Mouse (Mus musculus): ENCODE data around the gene Lcn6. TPM values are rescaled to one million over a fixed set of nuclear protein-coding genes. Genes with fewer than 3 reads are reported as not detected.

Gene Lcn6
- polyA plus RNA-seq, 1 experiment from 2014 or later = not detected

DNA sequence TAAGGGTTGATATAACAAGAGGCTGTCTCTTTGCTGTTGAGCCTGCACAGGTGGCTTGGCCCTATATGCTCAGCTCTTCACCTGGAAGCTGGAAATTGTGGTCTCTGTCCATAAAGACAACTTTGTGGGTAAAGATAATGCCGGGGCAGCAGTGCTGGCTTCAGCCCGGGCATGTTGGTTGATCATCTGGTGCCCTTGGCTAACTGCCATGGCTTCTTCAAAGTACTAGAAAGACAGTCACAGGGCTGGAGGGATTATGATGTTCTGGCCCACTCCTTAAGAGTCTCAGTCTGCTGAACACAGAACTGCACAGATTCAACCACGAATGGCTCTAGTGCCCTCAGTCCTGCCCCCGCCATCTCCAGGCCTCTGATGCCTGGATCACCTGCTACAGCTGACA is 19.3 kb upstream of the Lcn6 start:
- Histone ChIP-seq H3K4me1 (ENCODE audit: control insufficient read depth, insufficient read depth, low read length) (no peaks in the 10 kb centered on the region), H3K27me3 (ENCODE audit: control insufficient read depth, insufficient read depth, low read length) (0 out of 2 replicates have a peak, but pooled peaks cover 3% of the 10 kb centered on the region), H3K4me3 (ENCODE audit: low read length) (no peak overlapping the region), H3K36me3 (ENCODE audit: control insufficient read depth, insufficient read depth) (no peaks in the 10 kb centered on the region), H3K4me2 (ENCODE audit: low read depth, low read length) (no peak overlapping the region), H3K9ac (ENCODE audit: low read length) (no peak overlapping the region), H3K9me3 (replicated peaks; ENCODE audit: control insufficient read depth, low read length) (no peaks in the 10 kb centered on the region), H3K27ac (ENCODE audit: low read length) (no peak overlapping the region)
- WGBS = 71% methylated on average over 4 of the region's 4 CpGs
- no peak for ATAC-seq (replicated peaks; ENCODE audit: extremely low read depth, insufficient read depth, low FRiP score)

DNA sequence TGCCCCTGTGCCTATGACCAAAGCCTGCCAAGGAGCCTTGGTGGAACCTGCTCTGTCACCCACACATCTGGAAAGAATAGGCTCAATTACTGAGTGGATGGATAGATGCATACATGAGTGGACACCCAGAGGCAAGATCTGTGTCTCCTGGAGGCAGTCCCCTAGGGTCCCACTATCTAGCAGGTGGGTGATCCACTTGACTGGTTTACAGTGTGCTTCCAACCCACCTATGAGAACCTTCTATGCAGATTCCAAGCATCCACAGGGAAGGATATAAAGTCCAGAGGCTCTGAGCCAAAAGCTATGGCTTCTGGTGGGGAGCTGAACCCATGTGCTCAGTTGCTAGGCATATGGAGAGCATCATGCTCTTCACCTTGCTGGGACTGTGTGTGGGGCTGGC is 18.9 kb upstream of the Lcn6 start, which contains the start of gene Lcn5:
Gene Lcn5 (plus strand): TSS at position 301 of the 400 bp plus-strand sequence.
- Histone ChIP-seq H3K4me2 (ENCODE audit: low read depth, low read length) (no peak within 1 kb of the TSS), H3K4me1 (ENCODE audit: control insufficient read depth, insufficient read depth, low read length) (no peaks in the 10 kb centered on the region), H3K27me3 (ENCODE audit: control insufficient read depth, insufficient read depth, low read length) (0 out of 2 replicates have a peak, but pooled peaks cover 3% of the 10 kb centered on the region), H3K4me3 (ENCODE audit: low read length) (no peak within 1 kb of the TSS), H3K27ac (ENCODE audit: low read length) (no peak within 1 kb of the TSS), H3K9me3 (replicated peaks; ENCODE audit: control insufficient read depth, low read length) (no peaks in the 10 kb centered on the region), H3K36me3 (ENCODE audit: control insufficient read depth, insufficient read depth) (no peaks in the 10 kb centered on the region), H3K9ac (ENCODE audit: low read length) (no peak within 1 kb of the TSS)
- no peak for ATAC-seq (replicated peaks; ENCODE audit: extremely low read depth, insufficient read depth, low FRiP score)

DNA sequence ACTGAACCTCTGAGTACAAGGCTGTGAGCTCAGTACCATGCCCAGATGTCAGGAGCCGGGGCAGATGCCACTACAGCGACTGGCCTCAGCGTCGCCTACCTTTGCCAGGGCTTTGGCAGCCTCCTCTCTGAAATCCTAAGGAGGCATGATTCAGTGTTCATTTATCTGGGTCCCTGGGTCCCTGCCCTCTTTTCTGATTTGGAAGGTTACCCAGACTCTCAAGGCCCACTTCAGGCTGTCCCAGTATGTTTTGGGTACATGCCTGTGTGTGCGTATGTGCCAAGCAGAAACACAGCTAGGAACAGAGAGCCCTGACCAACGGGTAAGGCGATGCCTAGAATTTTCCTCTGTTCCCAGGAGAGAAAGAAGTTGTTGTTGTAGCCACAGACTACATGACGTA is 16.3 kb upstream of the Lcn6 start:
- WGBS = 78% methylated on average over 8 of the region's 8 CpGs
- Histone ChIP-seq H3K9me3 (replicated peaks; ENCODE audit: control insufficient read depth, low read length) (no peaks in the 10 kb centered on the region), H3K27me3 (ENCODE audit: control insufficient read depth, insufficient read depth, low read length) (0 out of 2 replicates have a peak, but pooled peaks cover 3% of the 10 kb centered on the region), H3K36me3 (ENCODE audit: control insufficient read depth, insufficient read depth) (no peaks in the 10 kb centered on the region), H3K4me2 (ENCODE audit: low read depth, low read length) (no peak overlapping the region), H3K9ac (ENCODE audit: low read length) (no peak overlapping the region), H3K27ac (ENCODE audit: low read length) (no peak overlapping the region), H3K4me3 (ENCODE audit: low read length) (no peak overlapping the region), H3K4me1 (ENCODE audit: control insufficient read depth, insufficient read depth, low read length) (no peaks in the 10 kb centered on the region)
- no peak; the same call in 1 of the 2 replicates for ATAC-seq (replicated peaks; ENCODE audit: extremely low read depth, insufficient read depth, low FRiP score)

DNA sequence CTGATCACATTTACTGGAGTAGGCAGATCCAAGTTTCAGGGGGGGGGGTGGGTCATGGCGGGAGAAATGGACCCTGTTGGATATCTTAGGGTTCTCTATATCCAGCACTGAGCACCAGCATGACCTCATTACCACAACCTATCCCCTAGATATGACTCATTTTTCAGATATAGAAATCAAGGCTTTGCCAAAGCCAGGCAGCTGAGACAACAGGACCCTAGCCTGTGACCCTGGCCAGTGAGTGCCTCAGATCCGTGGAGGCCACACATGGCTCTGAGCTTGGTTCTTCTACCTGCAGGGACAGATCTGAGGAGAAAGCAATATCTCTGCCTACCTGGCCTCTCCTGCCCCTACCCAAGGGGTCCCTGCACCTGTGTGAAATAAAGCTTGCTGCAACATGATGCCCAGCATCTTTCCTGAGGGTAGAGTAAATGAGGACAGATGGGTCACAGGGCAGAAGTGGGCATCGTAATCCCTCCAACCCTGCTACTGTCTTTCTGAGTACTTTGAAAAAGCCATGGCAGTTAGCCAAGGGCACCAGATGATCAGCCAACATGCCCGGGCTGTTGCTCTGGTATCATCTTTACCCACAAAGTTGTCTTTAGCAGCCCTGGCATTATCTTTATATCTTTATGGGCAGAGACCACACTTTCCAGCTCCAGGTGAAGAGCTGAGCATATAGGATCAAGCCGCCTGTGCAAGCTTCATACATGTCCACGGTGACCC is 15.2 kb upstream of the Lcn6 start:
- Histone ChIP-seq H3K4me2 (ENCODE audit: low read depth, low read length) (no peak overlapping the region), H3K4me3 (ENCODE audit: low read length) (no peak overlapping the region), H3K9ac (ENCODE audit: low read length) (no peak overlapping the region), H3K4me1 (ENCODE audit: control insufficient read depth, insufficient read depth, low read length) (no peaks in the 10 kb centered on the region), H3K36me3 (ENCODE audit: control insufficient read depth, insufficient read depth) (no peaks in the 10 kb centered on the region), H3K27ac (ENCODE audit: low read length) (no peak overlapping the region), H3K27me3 (ENCODE audit: control insufficient read depth, insufficient read depth, low read length) (no peaks in the 10 kb centered on the region), H3K9me3 (replicated peaks; ENCODE audit: control insufficient read depth, low read length) (no peaks in the 10 kb centered on the region)
- ATAC-seq (replicated peaks; ENCODE audit: extremely low read depth, insufficient read depth, low FRiP score) = no peak
- WGBS = 76% methylated on average over 6 of the region's 6 CpGs

DNA sequence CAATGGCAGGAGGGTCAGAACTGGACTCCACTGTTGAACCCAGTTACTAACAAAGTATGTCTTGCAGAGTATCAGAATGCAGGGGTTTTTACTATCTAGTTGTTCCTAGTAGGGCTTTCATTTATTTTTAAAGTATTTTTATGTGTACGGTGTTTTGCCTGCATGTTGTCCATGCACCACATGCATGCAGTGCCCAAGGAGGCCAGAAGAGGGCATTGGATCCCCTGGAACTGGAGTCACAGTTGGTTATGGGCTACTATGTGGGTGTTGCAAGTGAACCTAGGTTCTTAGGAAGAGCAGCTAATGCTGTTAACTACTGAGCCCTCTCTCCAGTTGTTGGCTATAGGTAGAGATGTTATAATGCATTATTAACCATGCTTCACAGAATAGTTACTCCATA is 13.1 kb upstream of the Lcn6 start:
- H3K27me3 ChIP-seq (ENCODE audit: control insufficient read depth, insufficient read depth, low read length) = no peaks in the 10 kb centered on the region
- no peaks in the 10 kb centered on the region for H3K9me3 ChIP-seq (replicated peaks; ENCODE audit: control insufficient read depth, low read length)
- H3K27ac ChIP-seq (ENCODE audit: low read length) = no peak overlapping the region
- H3K36me3 ChIP-seq (ENCODE audit: control insufficient read depth, insufficient read depth) = no peaks in the 10 kb centered on the region
- no peak for ATAC-seq (replicated peaks; ENCODE audit: extremely low read depth, insufficient read depth, low FRiP score)
- WGBS = 57% methylated on average over 1 of the region's 1 CpGs
- H3K4me1 ChIP-seq (ENCODE audit: control insufficient read depth, insufficient read depth, low read length) = no peaks in the 10 kb centered on the region
- H3K4me2 ChIP-seq (ENCODE audit: low read depth, low read length) = no peak overlapping the region
- H3K4me3 ChIP-seq (ENCODE audit: low read length) = no peak overlapping the region
- H3K9ac ChIP-seq (ENCODE audit: low read length) = no peak overlapping the region

DNA sequence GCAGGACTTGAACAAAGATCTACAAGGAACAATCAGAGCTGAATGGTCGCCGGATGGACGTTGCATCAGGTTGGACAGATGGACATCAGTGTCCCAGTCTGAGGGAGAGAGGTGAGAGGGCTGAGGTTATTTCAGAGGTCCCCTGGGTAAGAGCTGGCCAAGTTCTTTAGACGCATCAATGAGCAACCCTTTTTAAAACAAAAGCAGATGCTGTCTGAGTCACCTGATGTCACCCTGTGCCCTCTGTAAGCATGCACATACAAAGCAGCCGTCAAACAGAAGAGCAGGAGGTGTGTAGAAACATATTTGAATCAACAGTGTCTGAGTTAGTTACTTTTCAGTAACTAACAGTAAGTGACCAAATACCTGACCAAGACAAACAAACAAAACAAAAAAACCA is 12.5 kb upstream of the Lcn6 start:
- H3K27ac ChIP-seq (ENCODE audit: low read length) = no peak overlapping the region
- no peak for ATAC-seq (replicated peaks; ENCODE audit: extremely low read depth, insufficient read depth, low FRiP score)
- no peaks in the 10 kb centered on the region for H3K4me1 ChIP-seq (ENCODE audit: control insufficient read depth, insufficient read depth, low read length)
- no peak overlapping the region for H3K9ac ChIP-seq (ENCODE audit: low read length)
- H3K36me3 ChIP-seq (ENCODE audit: control insufficient read depth, insufficient read depth) = no peaks in the 10 kb centered on the region
- no peaks in the 10 kb centered on the region for H3K9me3 ChIP-seq (replicated peaks; ENCODE audit: control insufficient read depth, low read length)
- H3K4me2 ChIP-seq (ENCODE audit: low read depth, low read length) = no peak overlapping the region
- H3K27me3 ChIP-seq (ENCODE audit: control insufficient read depth, insufficient read depth, low read length) = no peaks in the 10 kb centered on the region
- H3K4me3 ChIP-seq (ENCODE audit: low read length) = no peak overlapping the region
- WGBS = 68% methylated on average over 5 of the region's 5 CpGs

DNA sequence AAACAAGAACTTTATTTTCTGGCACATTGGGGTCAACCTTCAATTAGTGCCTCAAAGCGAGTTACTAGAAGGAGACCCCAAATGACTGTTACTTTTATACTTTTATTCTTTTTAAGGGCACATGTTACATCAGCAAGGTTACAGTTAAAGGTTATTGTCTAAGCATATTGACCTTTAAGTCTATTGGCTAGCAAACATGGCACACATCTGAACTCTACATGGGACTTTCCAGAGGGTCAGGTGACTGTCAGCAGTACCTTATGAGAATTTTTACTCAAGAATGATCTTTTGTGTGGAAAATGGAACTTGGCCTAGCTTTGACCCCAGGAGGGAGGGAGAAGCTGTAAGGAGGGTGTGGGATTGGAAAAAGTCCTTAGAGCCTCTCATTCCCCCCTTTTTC is 10.1 kb upstream of the Lcn6 start:
- no peaks in the 10 kb centered on the region for H3K9me3 ChIP-seq (replicated peaks; ENCODE audit: control insufficient read depth, low read length)
- no peaks in the 10 kb centered on the region for H3K27me3 ChIP-seq (ENCODE audit: control insufficient read depth, insufficient read depth, low read length)
- H3K36me3 ChIP-seq (ENCODE audit: control insufficient read depth, insufficient read depth) = no peaks in the 10 kb centered on the region
- no peaks in the 10 kb centered on the region for H3K4me1 ChIP-seq (ENCODE audit: control insufficient read depth, insufficient read depth, low read length)
- 56% methylated on average over 1 of the region's 1 CpGs for WGBS
- no peak overlapping the region for H3K4me3 ChIP-seq (ENCODE audit: low read length)
- no peak for ATAC-seq (replicated peaks; ENCODE audit: extremely low read depth, insufficient read depth, low FRiP score)
- no peak overlapping the region for H3K9ac ChIP-seq (ENCODE audit: low read length)
- no peak overlapping the region for H3K4me2 ChIP-seq (ENCODE audit: low read depth, low read length)
- H3K27ac ChIP-seq (ENCODE audit: low read length) = no peak overlapping the region

DNA sequence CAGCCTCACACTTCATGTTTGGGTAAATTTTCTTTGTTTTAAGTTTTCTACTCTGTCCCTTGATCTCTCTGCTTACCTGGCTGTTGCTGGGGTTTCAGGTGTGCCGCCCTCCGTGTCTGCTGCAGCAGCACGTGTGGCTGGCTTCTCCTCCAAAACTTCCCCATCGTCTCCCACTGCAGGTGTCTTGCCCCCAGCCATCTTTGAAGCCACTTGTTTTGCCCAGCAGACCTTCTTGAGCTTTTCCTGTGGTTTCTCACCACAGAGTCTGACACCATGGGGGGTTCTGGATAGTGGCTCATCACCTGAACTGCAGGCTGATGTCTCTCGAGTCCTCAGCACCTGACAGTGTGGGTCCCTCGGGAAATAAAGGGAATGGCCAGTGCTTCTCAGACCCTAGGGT is 3.0 kb downstream of the Lcn6 start:
- no peak for ATAC-seq (replicated peaks; ENCODE audit: extremely low read depth, insufficient read depth, low FRiP score)
- 76% methylated on average over 6 of the region's 6 CpGs for WGBS
- H3K9me3 ChIP-seq (replicated peaks; ENCODE audit: control insufficient read depth, low read length) = no peaks in the 10 kb centered on the region

DNA sequence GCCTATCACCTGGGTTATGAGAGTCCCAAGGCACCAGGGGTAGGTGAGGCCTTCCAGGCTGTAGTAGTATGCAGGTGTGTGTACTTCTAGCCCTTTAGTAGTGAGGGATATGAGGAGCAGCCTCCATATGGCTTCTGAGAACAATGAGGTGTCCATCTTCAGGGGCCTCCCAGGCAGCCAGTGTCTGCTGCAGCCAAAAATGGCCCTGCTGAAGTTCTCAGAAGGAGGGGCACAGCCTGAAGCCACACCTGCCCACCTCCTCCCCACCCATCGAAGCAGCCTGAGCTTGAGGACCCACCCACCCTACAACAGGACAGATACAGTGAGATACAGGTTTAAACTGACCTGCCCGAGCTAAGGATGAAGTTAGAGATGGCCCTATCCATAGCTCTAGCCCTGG is 5.8 kb downstream of the Lcn6 start, which contains the start of gene Lcn10:
Gene Lcn10 (plus strand): TSS at position 301 of the 400 bp plus-strand sequence.
- no peak within 1 kb of the TSS for H3K9ac ChIP-seq (ENCODE audit: low read length)
- WGBS = 45% methylated on average over 2 of the region's 2 CpGs
- H3K4me3 ChIP-seq (ENCODE audit: low read length) = no peak within 1 kb of the TSS
- H3K9me3 ChIP-seq (replicated peaks; ENCODE audit: control insufficient read depth, low read length) = no peaks in the 10 kb centered on the region
- no peak for ATAC-seq (replicated peaks; ENCODE audit: extremely low read depth, insufficient read depth, low FRiP score)
- no peaks in the 10 kb centered on the region for H3K27me3 ChIP-seq (ENCODE audit: control insufficient read depth, insufficient read depth, low read length)
- H3K4me2 ChIP-seq (ENCODE audit: low read depth, low read length) = no peak within 1 kb of the TSS
- no peak within 1 kb of the TSS for H3K27ac ChIP-seq (ENCODE audit: low read length)
- no peaks in the 10 kb centered on the region for H3K36me3 ChIP-seq (ENCODE audit: control insufficient read depth, insufficient read depth)
- no peaks in the 10 kb centered on the region for H3K4me1 ChIP-seq (ENCODE audit: control insufficient read depth, insufficient read depth, low read length)

More for the DNA sequence above, 3.0 kb downstream of the Lcn6 start:
- no peaks in the 10 kb centered on the region for H3K4me1 ChIP-seq (ENCODE audit: control insufficient read depth, insufficient read depth, low read length)
- H3K36me3 ChIP-seq (ENCODE audit: control insufficient read depth, insufficient read depth) = no peaks in the 10 kb centered on the region
- H3K4me3 ChIP-seq (ENCODE audit: low read length) = no peak overlapping the region
- no peaks in the 10 kb centered on the region for H3K27me3 ChIP-seq (ENCODE audit: control insufficient read depth, insufficient read depth, low read length)
- no peak overlapping the region for H3K4me2 ChIP-seq (ENCODE audit: low read depth, low read length)
- H3K9ac ChIP-seq (ENCODE audit: low read length) = no peak overlapping the region
- H3K27ac ChIP-seq (ENCODE audit: low read length) = no peak overlapping the region
